Mouse (Mus musculus): ENCODE measurements around the gene Actr1a. TPM values are rescaled to one million over a fixed set of nuclear protein-coding genes. Genes with fewer than 3 reads are reported as not detected.

Actr1a gene
- polyA plus RNA-seq, 1 experiment from 2014 or later = 338 TPM

- no peak overlapping the region for H3K4me2 ChIP-seq
- ATAC-seq (ENCODE audit: low FRiP score, low read depth) = no peak
- H3K9me3 ChIP-seq = no peaks in the 10 kb centered on the region
- 94% methylated on average over 12 of the region's 12 CpGs for WGBS
- no peak overlapping the region for H3K9ac ChIP-seq
- no peak overlapping the region for H3K27ac ChIP-seq (replicated peaks)
- no peaks in the 10 kb centered on the region for H3K27me3 ChIP-seq
- peaks cover 36% of the 10 kb centered on the region for H3K4me1 ChIP-seq (replicated peaks)
- peaks cover 15% of the 10 kb centered on the region for H3K36me3 ChIP-seq
- H3K4me3 ChIP-seq = no peak overlapping the region
Measured at GRCm38 (mm10) chr19:46330696-46331095, 64.9 kb downstream of the Actr1a start.

- Histone ChIP-seq H3K4me1 (replicated peaks) (peaks cover 44% of the 10 kb centered on the region), H3K4me3 (peak overlapping the region; percentile 57), H3K9me3 (no peaks in the 10 kb centered on the region), H3K27ac (replicated peaks) (no peak overlapping the region), H3K36me3 (peaks cover 15% of the 10 kb centered on the region), H3K27me3 (no peaks in the 10 kb centered on the region), H3K4me2 (peak overlapping the region; percentile 97), H3K9ac (no peak overlapping the region)
- no peak for ATAC-seq (ENCODE audit: low FRiP score, low read depth)
- WGBS = 5% methylated on average over 16 of the region's 16 CpGs
Measured at GRCm38 (mm10) chr19:46329951-46330350, 65.6 kb downstream of the Actr1a start.

- Histone ChIP-seq H3K4me1 (replicated peaks) (peaks cover 52% of the 10 kb centered on the region), H3K4me2 (peak overlapping the region; percentile 97), H3K9ac (peak overlapping the region; percentile 67), H3K9me3 (no peaks in the 10 kb centered on the region), H3K27ac (replicated peaks) (peak overlapping the region; percentile 97), H3K4me3 (peak overlapping the region; percentile 57), H3K36me3 (peaks cover 15% of the 10 kb centered on the region), H3K27me3 (0 out of 2 replicates have a peak, but pooled peaks cover 2% of the 10 kb centered on the region)
- WGBS = 1% methylated on average over 54 of the region's 54 CpGs
- ATAC-seq (ENCODE audit: low FRiP score, low read depth) = peak; percentile 2; the same call in 1 of the 2 replicates
Measured at GRCm38 (mm10) chr19:46329031-46329641, 66.4 kb downstream of the Actr1a start.

- H3K27me3 ChIP-seq = 0 out of 2 replicates have a peak, but pooled peaks cover 2% of the 10 kb centered on the region
- ATAC-seq (ENCODE audit: low FRiP score, low read depth) = peak; percentile 88
- peak within 1 kb of the TSS; percentile 67 for H3K9ac ChIP-seq
- peak within 1 kb of the TSS; percentile 57 for H3K4me3 ChIP-seq
- no peaks in the 10 kb centered on the region for H3K9me3 ChIP-seq
- H3K36me3 ChIP-seq = peaks cover 15% of the 10 kb centered on the region
- WGBS = under 1% methylated on average over 80 of the region's 81 CpGs
- peak within 1 kb of the TSS; percentile 97 for H3K4me2 ChIP-seq
- peak within 1 kb of the TSS; percentile 97 for H3K27ac ChIP-seq (replicated peaks)
- peaks cover 58% of the 10 kb centered on the region for H3K4me1 ChIP-seq (replicated peaks)
Measured at GRCm38 (mm10) chr19:46328081-46329030, 67.2 kb downstream of the Actr1a start, which contains the start of gene Fbxl15. Gene Fbxl15, plus strand, starts transcription at chr19:46328184.

- Histone ChIP-seq H3K4me3 (peak overlapping the region; percentile 57), H3K4me2 (peak overlapping the region; percentile 97), H3K9me3 (no peaks in the 10 kb centered on the region), H3K27ac (replicated peaks) (peak overlapping the region; percentile 97), H3K27me3 (0 out of 2 replicates have a peak, but pooled peaks cover 2% of the 10 kb centered on the region), H3K9ac (peak overlapping the region; percentile 67), H3K4me1 (replicated peaks) (peaks cover 60% of the 10 kb centered on the region), H3K36me3 (peaks cover 15% of the 10 kb centered on the region)
- 26% methylated on average over 14 of the region's 14 CpGs for WGBS
- ATAC-seq (ENCODE audit: low FRiP score, low read depth) = no peak
Measured at GRCm38 (mm10) chr19:46327531-46328064, 68.0 kb downstream of the Actr1a start.

MicroRNAs encoded within 50 kb of the gene (microRNA counts, 519-probe panel; counts per million panel counts)
- microRNA mmu-miR-146b = 2,550 counts per million, percentile 41 among the panel's probes with 10 or more counts

Small RNA genes within 50 kb of the gene (microRNA-seq; reads per million reads assigned to microRNA genes)
- 2.0 reads per million for gene Mir146b

Other genes with a start within 250 kb of the Actr1a start
- gene Pitx3, start 247.4 kb downstream of the Actr1a start, polyA plus RNA-seq (2015; fragmentation: Nextera tagmentation; extraction: Ambion mirVana) = 0.30 and 0.39 TPM in 2 replicates
- 71.1 and 81.0 TPM in 2 replicates for gene Gbf1, start 243.2 kb downstream of the Actr1a start, polyA plus RNA-seq (2015; fragmentation: Nextera tagmentation; extraction: Ambion mirVana)
- gene Nfkb2, start 91.4 kb downstream of the Actr1a start, polyA plus RNA-seq (2015; fragmentation: Nextera tagmentation; extraction: Ambion mirVana) = 2.8 and 3.3 TPM in 2 replicates
- gene Psd, start 68.6 kb downstream of the Actr1a start, polyA plus RNA-seq (2015; fragmentation: Nextera tagmentation; extraction: Ambion mirVana) = 119 and 145 TPM in 2 replicates
- gene Fbxl15, start 67.6 kb downstream of the Actr1a start, polyA plus RNA-seq (2015; fragmentation: Nextera tagmentation; extraction: Ambion mirVana) = 47.1 and 51.8 TPM in 2 replicates
- 336 and 347 TPM in 2 replicates for gene Cuedc2, start 57.0 kb downstream of the Actr1a start, polyA plus RNA-seq (2015; fragmentation: Nextera tagmentation; extraction: Ambion mirVana)
- gene Mfsd13a, start 54.6 kb downstream of the Actr1a start, polyA plus RNA-seq (2015; fragmentation: Nextera tagmentation; extraction: Ambion mirVana) = 12.3 and 12.5 TPM in 2 replicates
- gene 2310034G01Rik, start 45.4 kb downstream of the Actr1a start, polyA plus RNA-seq (2015; fragmentation: Nextera tagmentation; extraction: Ambion mirVana) = 2.0 and 2.3 TPM in 2 replicates
- 23.4 and 24.7 TPM in 2 replicates for gene Sufu, start 1.1 kb upstream of the Actr1a start, polyA plus RNA-seq (2015; fragmentation: Nextera tagmentation; extraction: Ambion mirVana)
- 27.8 and 31.9 TPM in 2 replicates for gene Trim8, start 106.0 kb upstream of the Actr1a start, polyA plus RNA-seq (2015; fragmentation: Nextera tagmentation; extraction: Ambion mirVana)
- gene Arl3, start 177.4 kb upstream of the Actr1a start, polyA plus RNA-seq (2015; fragmentation: Nextera tagmentation; extraction: Ambion mirVana) = 208 and 221 TPM in 2 replicates
- 10.2 and 11.3 TPM in 2 replicates for gene Sfxn2, start 177.6 kb upstream of the Actr1a start, polyA plus RNA-seq (2015; fragmentation: Nextera tagmentation; extraction: Ambion mirVana)
- 37.4 and 41.1 TPM in 2 replicates for gene Wbp1l, start 203.3 kb upstream of the Actr1a start, polyA plus RNA-seq (2015; fragmentation: Nextera tagmentation; extraction: Ambion mirVana)